Mouse (Mus musculus): ENCODE results near the gene Barx2. TPM values are rescaled to one million over a fixed set of nuclear protein-coding genes. Genes with fewer than 3 reads are reported as not detected.

Gene Barx2
- polyA plus RNA-seq, 1 experiment: not detected

DNA sequence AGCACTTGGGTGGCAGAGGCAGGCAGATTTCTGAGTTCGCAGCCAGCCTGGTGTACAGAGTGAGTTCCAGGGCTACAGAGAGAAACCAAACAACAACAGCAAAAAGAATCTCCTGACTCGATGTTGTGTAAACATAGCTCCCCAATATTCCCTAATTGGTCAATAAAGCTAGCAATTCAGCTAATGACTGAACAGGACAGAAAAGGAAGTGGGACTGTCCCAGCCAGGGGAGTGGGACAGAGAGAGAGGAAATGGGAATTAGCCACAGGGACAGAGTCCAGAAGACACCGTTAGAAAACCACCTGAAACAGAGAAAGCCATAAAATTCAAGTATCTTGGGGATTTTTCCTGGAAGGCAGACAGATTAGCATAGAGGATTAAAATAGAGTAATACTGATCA, 18.0 kb upstream of the Barx2 start:
- Histone ChIP-seq H3K36me3 (replicated peaks; ENCODE audit: low read length) (no peaks in the 10 kb centered on the region), H3K27me3 (replicated peaks) (peaks cover 5% of the 10 kb centered on the region), H3K9me3 (no peaks in the 10 kb centered on the region), H3K4me3 (replicated peaks) (no peak overlapping the region), H3K4me1 (peaks cover 1% of the 10 kb centered on the region; the same call in 1 of the 2 replicates)
- no peak for TF ChIP-seq FLI1 (IDR thresholded peaks at IDR 0.05; ENCODE audit: low read length)
- TF ChIP-seq GATA1 (IDR thresholded peaks at IDR 0.05; ENCODE audit: borderline replicate concordance, low read length): no peak

GRCm38 (mm10) chr9:31926766-31927165, 13.5 kb upstream of the Barx2 start:
- Histone ChIP-seq H3K9me3 (no peaks in the 10 kb centered on the region), H3K27me3 (replicated peaks) (peaks cover 6% of the 10 kb centered on the region), H3K4me3 (replicated peaks) (no peak overlapping the region), H3K36me3 (replicated peaks; ENCODE audit: low read length) (no peaks in the 10 kb centered on the region), H3K4me1 (peaks cover 8% of the 10 kb centered on the region; the same call in 1 of the 2 replicates)
- no peak for TF ChIP-seq GATA1 (IDR thresholded peaks at IDR 0.05; ENCODE audit: borderline replicate concordance, low read length)
- TF ChIP-seq FLI1 (IDR thresholded peaks at IDR 0.05; ENCODE audit: low read length): no peak

GRCm38 (mm10) chr9:31925830-31926624, 12.8 kb upstream of the Barx2 start:
- H3K4me3 ChIP-seq (replicated peaks): peak overlapping the region; percentile 47
- H3K4me1 ChIP-seq: peaks cover 8% of the 10 kb centered on the region; the same call in 1 of the 2 replicates
- H3K9me3 ChIP-seq: no peaks in the 10 kb centered on the region
- peaks cover 6% of the 10 kb centered on the region for H3K27me3 ChIP-seq (replicated peaks)
- TF ChIP-seq GATA1 (IDR thresholded peaks at IDR 0.05; ENCODE audit: borderline replicate concordance, low read length): no peak
- TF ChIP-seq FLI1 (IDR thresholded peaks at IDR 0.05; ENCODE audit: low read length): no peak
- H3K36me3 ChIP-seq (replicated peaks; ENCODE audit: low read length): no peaks in the 10 kb centered on the region

- Histone ChIP-seq H3K4me3 (replicated peaks) (no peak overlapping the region), H3K36me3 (replicated peaks; ENCODE audit: low read length) (no peaks in the 10 kb centered on the region), H3K27me3 (replicated peaks) (peaks cover 7% of the 10 kb centered on the region), H3K4me1 (peaks cover 8% of the 10 kb centered on the region; the same call in 1 of the 2 replicates), H3K9me3 (no peaks in the 10 kb centered on the region)
- TF ChIP-seq GATA1 (IDR thresholded peaks at IDR 0.05; ENCODE audit: borderline replicate concordance, low read length): no peak
- TF ChIP-seq FLI1 (IDR thresholded peaks at IDR 0.05; ENCODE audit: low read length): no peak
Measured at GRCm38 (mm10) chr9:31923529-31923928, 10.3 kb upstream of the Barx2 start.

DNA sequence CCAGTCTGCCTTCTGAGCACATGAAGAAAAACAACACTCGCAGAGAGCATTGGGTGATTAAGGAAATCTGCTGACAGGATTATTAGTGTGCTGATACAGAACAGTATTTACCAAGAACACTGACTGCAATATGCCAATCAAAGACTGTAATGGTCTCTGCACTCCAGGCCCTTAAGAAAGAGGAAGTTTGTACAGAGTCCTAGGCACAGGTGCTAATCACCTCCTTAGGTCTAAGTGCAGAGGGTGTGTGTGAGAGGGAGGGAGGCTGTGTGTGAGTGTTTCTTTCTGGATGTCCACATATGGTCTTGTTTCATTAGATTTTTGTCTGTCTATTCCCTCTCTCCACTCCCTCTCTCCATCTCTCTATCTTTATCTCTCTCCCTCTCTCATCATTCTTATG, 6.5 kb upstream of the Barx2 start:
- H3K36me3 ChIP-seq (replicated peaks; ENCODE audit: low read length): no peaks in the 10 kb centered on the region
- H3K9me3 ChIP-seq: no peaks in the 10 kb centered on the region
- H3K4me1 ChIP-seq: no peaks in the 10 kb centered on the region; the same call in 1 of the 2 replicates
- H3K4me3 ChIP-seq (replicated peaks): no peak overlapping the region
- TF ChIP-seq GATA1 (IDR thresholded peaks at IDR 0.05; ENCODE audit: borderline replicate concordance, low read length) (no peak), FLI1 (IDR thresholded peaks at IDR 0.05; ENCODE audit: low read length) (no peak)
- H3K27me3 ChIP-seq (replicated peaks): peaks cover 24% of the 10 kb centered on the region

GRCm38 (mm10) chr9:31916421-31916820, 3.2 kb upstream of the Barx2 start:
- Histone ChIP-seq H3K27me3 (replicated peaks) (peaks cover 56% of the 10 kb centered on the region), H3K4me3 (replicated peaks) (no peak overlapping the region), H3K9me3 (no peaks in the 10 kb centered on the region), H3K36me3 (replicated peaks; ENCODE audit: low read length) (no peaks in the 10 kb centered on the region), H3K4me1 (peaks cover 6% of the 10 kb centered on the region; the same call in 1 of the 2 replicates)
- TF ChIP-seq FLI1 (IDR thresholded peaks at IDR 0.05; ENCODE audit: low read length): no peak
- TF ChIP-seq GATA1 (IDR thresholded peaks at IDR 0.05; ENCODE audit: borderline replicate concordance, low read length): no peak

DNA sequence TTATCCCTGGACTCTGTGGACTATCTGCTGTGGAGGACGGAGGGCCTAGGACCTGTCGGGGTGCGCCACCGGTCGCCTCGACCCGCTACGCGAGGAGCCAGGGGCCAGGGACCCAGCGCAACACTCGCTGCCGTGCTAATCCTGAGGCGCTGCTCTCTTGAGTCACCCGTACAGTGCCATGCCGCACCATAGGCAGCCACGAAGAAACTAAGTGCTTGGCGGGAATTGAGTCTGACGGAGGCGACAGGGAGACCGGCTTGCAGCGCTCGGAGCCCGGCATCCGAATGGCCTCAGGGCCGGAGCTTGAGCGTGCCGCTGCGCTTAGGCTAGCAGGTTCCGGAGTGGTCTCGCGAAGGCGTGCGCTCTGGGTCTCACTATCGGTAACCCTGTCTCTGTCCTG, 1.6 kb upstream of the Barx2 start:
- H3K27me3 ChIP-seq (replicated peaks): peaks cover 64% of the 10 kb centered on the region
- H3K4me3 ChIP-seq (replicated peaks): no peak overlapping the region
- H3K36me3 ChIP-seq (replicated peaks; ENCODE audit: low read length): no peaks in the 10 kb centered on the region
- peaks cover 6% of the 10 kb centered on the region; the same call in 1 of the 2 replicates for H3K4me1 ChIP-seq
- no peaks in the 10 kb centered on the region for H3K9me3 ChIP-seq
- TF ChIP-seq GATA1 (IDR thresholded peaks at IDR 0.05; ENCODE audit: borderline replicate concordance, low read length) (no peak), FLI1 (IDR thresholded peaks at IDR 0.05; ENCODE audit: low read length) (no peak)

GRCm38 (mm10) chr9:31913739-31914591, 703 bp upstream of the Barx2 start:
- Histone ChIP-seq H3K9me3 (no peaks in the 10 kb centered on the region), H3K36me3 (replicated peaks; ENCODE audit: low read length) (no peaks in the 10 kb centered on the region), H3K4me1 (peaks cover 6% of the 10 kb centered on the region; the same call in 1 of the 2 replicates), H3K27me3 (replicated peaks) (peaks cover 64% of the 10 kb centered on the region), H3K4me3 (replicated peaks) (no peak overlapping the region)
- TF ChIP-seq GATA1 (IDR thresholded peaks at IDR 0.05; ENCODE audit: borderline replicate concordance, low read length): no peak
- no peak for TF ChIP-seq FLI1 (IDR thresholded peaks at IDR 0.05; ENCODE audit: low read length)

- Histone ChIP-seq H3K27me3 (replicated peaks) (peaks cover 67% of the 10 kb centered on the region), H3K4me3 (replicated peaks) (no peak overlapping the region)
Measured at GRCm38 (mm10) chr9:31912553-31912920, 725 bp downstream of the Barx2 start.

More at GRCm38 (mm10) chr9:31912553-31912920, 725 bp downstream of the Barx2 start:
- Histone ChIP-seq H3K9me3 (no peaks in the 10 kb centered on the region), H3K4me1 (peaks cover 6% of the 10 kb centered on the region; the same call in 1 of the 2 replicates), H3K36me3 (replicated peaks; ENCODE audit: low read length) (no peaks in the 10 kb centered on the region)
- TF ChIP-seq FLI1 (IDR thresholded peaks at IDR 0.05; ENCODE audit: low read length) (no peak), GATA1 (IDR thresholded peaks at IDR 0.05; ENCODE audit: borderline replicate concordance, low read length) (no peak)
